Mouse (Mus musculus) spleen, adult 2 months (tissue): ENCODE results near the gene Cluh.

ENCODE experiments used
- CTCF ChIP-seq: fragments of 200-500 bp; IDR thresholded peaks from 2 replicates; pipeline ENCODE4 v1.5.1; 2011; ENCODE audit warnings: mild to moderate bottlenecking, inconsistent platforms; ENCODE audit not compliant: insufficient read depth, insufficient read length, insufficient replicate concordance; ENCODE audit errors: extremely low read depth
- POLR2A ChIP-seq: fragments of 200-500 bp; IDR thresholded peaks from 2 replicates; pipeline ENCODE4 v1.6.1; 2011; ENCODE audit warnings: low read depth, low read length, inconsistent platforms

DNA sequence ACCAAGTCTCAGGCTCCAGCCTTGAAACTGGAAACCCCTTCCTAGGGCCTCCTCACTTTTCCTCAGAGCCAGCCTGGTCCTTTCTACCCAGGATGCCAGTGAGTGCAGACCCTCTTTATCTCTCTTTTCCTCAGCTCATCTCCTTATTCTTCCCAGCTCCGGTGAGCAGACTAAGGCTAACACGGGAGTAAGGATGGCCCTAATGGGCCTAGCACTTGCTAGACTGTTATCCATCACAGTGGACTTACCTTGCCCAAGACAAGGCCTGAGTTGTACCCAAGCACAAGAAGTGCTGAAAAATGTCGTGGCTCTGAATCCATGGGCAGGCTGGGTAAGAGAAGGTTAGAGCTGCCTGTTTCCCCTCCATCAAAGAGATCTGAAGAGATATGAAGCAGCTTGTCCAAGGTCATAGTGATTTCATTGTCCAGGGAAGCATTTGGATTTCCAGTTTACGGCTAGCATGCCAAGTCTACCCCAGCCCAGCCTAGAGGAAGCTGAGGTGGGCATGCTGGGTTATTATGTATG lies 1.3 kb downstream of the Cluh start:
- TF ChIP-seq POLR2A (no peak), CTCF (no peak)
